Mouse (Mus musculus) small intestine, adult 2 months (tissue): ENCODE data around the gene Bnip1.

ENCODE experiments used
- CTCF ChIP-seq: fragments of 200-500 bp; IDR thresholded peaks from 2 replicates; pipeline ENCODE4 v1.5.1; 2012; ENCODE audit warnings: low read depth, mild to moderate bottlenecking, control low read depth, inconsistent platforms, low read length, moderate library complexity, mixed read lengths; ENCODE audit not compliant: insufficient replicate concordance, insufficient read length; ENCODE audit errors: extremely low read depth
- POLR2A ChIP-seq: fragments of 200-500 bp; IDR thresholded peaks from 2 replicates; pipeline ENCODE4 v1.6.1; 2012; ENCODE audit warnings: low read depth, mild to moderate bottlenecking, control low read depth, inconsistent platforms, low read length, moderate library complexity

GRCm38 (mm10) chr17:26767100-26767753 lies 13.6 kb upstream of the Bnip1 start:
- no peak for TF ChIP-seq CTCF
- no peak for TF ChIP-seq POLR2A
